Mouse (Mus musculus): Measurements from ENCODE around the gene 4930502E18Rik. TPM values are rescaled to one million over a fixed set of nuclear protein-coding genes. Genes with fewer than 3 reads are reported as not detected.
"Not testable (repeated sequence)": the region's sequence is repeated elsewhere in the genome, so short reads cannot be mapped to it uniquely, and the experiment has no call there.

4930502E18Rik gene
- 1.0 and 1.3 TPM in 2 replicates for polyA plus RNA-seq (2015; fragmentation: Nextera tagmentation; extraction: Ambion mirVana)

DNA sequence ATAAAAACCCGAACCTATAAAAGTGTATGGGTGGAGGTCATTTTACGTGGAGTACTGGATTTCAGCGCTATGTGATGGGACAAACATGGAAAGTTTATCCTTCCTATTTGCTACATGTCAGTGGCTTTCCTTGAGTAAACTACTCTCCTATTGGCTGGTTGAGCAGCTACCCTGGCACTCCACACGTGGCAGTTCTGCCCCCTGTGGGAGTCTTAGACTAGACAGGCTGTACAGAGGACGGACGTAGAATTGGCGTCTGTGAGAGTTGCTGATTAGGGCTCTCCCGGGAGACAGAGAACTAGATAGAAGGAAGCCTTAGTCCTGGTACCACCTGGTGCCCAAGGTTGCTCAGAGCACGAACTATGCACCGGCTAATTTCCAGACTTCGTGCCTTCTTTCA is at the start of gene 4930502E18Rik:
Gene 4930502E18Rik, plus strand, starts transcription at position 231 of the 400 bp plus-strand sequence.
- Histone ChIP-seq H3K27me3 (ENCODE audit: insufficient read depth, low read length) (no peaks in the 10 kb centered on the region), H3K4me2 (replicated peaks; ENCODE audit: low read depth, low read length) (no peak within 1 kb of the TSS), H3K27ac (ENCODE audit: low read length) (no peak within 1 kb of the TSS), H3K9ac (replicated peaks; ENCODE audit: low read length) (no peak within 1 kb of the TSS), H3K4me1 (ENCODE audit: insufficient read depth, low read length) (no peaks in the 10 kb centered on the region), H3K9me3 (ENCODE audit: low read length) (no peaks in the 10 kb centered on the region), H3K4me3 (ENCODE audit: low read length) (no peak within 1 kb of the TSS), H3K36me3 (ENCODE audit: insufficient read depth, low read length) (no peaks in the 10 kb centered on the region)
- WGBS: 83% methylated on average over 11 of the region's 11 CpGs
- ATAC-seq (ENCODE audit: low FRiP score, low TSS enrichment): no peak

DNA sequence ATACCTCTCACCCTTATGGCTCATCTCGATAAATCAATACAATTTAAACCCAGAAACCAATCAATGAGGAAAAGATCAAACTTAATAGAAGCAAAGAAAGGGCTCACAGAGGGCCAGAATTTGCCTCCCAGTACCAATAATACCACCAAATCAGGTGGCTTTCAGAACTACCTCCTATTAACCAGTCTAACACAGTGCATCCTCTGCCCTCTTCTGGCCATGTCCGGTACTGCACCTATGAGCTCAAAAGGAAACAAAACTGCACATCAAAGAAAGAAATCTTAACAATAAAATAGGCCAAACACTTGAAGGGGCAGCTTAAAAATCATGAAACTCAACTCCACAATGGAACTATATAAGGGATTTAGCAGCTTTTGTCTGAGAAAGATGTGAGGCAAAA is 47.7 kb upstream of the 4930502E18Rik start:
- H3K27ac ChIP-seq (ENCODE audit: low read length); ATAC-seq (ENCODE audit: low FRiP score, low TSS enrichment); H3K9me3 ChIP-seq (ENCODE audit: low read length); H3K4me2 ChIP-seq (replicated peaks; ENCODE audit: low read depth, low read length); H3K27me3 ChIP-seq (ENCODE audit: insufficient read depth, low read length); H3K36me3 ChIP-seq (ENCODE audit: insufficient read depth, low read length); H3K4me3 ChIP-seq (ENCODE audit: low read length); H3K9ac ChIP-seq (replicated peaks; ENCODE audit: low read length); H3K4me1 ChIP-seq (ENCODE audit: insufficient read depth, low read length): not testable (repeated sequence)
- 36% methylated on average over 2 of the region's 2 CpGs for WGBS

DNA sequence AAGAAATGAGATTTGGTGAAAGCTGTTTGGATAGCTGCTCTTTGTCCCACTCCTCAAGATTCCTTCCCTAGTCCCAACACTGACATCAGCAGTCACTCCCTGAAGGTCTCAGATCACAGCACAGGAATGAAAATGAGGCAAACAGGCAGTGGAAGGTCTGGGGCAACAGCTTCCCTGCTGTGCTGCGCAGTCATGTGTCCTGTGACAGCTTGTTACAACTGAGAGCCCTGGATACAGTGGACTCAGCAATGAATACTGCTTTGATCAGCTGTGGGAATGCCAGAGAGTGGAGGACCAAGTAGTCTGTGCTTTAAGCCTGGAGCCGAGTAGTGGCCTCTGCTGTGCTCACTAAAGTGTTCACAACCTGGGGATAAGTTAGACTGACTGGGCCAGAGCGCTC is 42.0 kb upstream of the 4930502E18Rik start:
- ATAC-seq (ENCODE audit: low FRiP score, low TSS enrichment): peak; percentile 85
- H3K4me2 ChIP-seq (replicated peaks; ENCODE audit: low read depth, low read length); H3K36me3 ChIP-seq (ENCODE audit: insufficient read depth, low read length); H3K27ac ChIP-seq (ENCODE audit: low read length); H3K4me3 ChIP-seq (ENCODE audit: low read length); H3K9ac ChIP-seq (replicated peaks; ENCODE audit: low read length); H3K9me3 ChIP-seq (ENCODE audit: low read length); H3K4me1 ChIP-seq (ENCODE audit: insufficient read depth, low read length); H3K27me3 ChIP-seq (ENCODE audit: insufficient read depth, low read length): not testable (repeated sequence)
- 69% methylated on average over 2 of the region's 3 CpGs for WGBS

DNA sequence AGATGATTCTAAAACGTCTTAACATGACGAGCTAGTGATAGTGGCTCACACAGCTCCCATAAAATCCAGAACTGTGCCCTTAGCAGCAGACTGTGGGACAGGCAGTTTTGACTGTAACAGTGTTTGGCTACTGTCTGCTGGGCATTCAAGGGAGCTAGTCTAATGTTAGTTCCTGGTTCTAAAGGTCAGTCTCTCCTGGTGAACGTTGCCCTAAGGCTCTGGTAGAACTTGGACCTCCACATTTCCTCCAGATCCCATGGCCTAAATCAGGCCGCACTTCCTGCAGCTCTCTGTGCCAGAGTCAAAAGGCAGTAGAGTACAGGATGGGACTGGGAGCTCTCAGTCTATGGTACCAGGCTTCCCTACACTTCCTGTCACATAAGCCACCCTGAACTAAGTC is 40.0 kb upstream of the 4930502E18Rik start:
- ATAC-seq (ENCODE audit: low FRiP score, low TSS enrichment); H3K9me3 ChIP-seq (ENCODE audit: low read length); H3K4me1 ChIP-seq (ENCODE audit: insufficient read depth, low read length); H3K27me3 ChIP-seq (ENCODE audit: insufficient read depth, low read length); H3K4me3 ChIP-seq (ENCODE audit: low read length); H3K36me3 ChIP-seq (ENCODE audit: insufficient read depth, low read length); H3K4me2 ChIP-seq (replicated peaks; ENCODE audit: low read depth, low read length); H3K9ac ChIP-seq (replicated peaks; ENCODE audit: low read length); H3K27ac ChIP-seq (ENCODE audit: low read length): not testable (repeated sequence)
- WGBS: 73% methylated on average over 2 of the region's 4 CpGs

DNA sequence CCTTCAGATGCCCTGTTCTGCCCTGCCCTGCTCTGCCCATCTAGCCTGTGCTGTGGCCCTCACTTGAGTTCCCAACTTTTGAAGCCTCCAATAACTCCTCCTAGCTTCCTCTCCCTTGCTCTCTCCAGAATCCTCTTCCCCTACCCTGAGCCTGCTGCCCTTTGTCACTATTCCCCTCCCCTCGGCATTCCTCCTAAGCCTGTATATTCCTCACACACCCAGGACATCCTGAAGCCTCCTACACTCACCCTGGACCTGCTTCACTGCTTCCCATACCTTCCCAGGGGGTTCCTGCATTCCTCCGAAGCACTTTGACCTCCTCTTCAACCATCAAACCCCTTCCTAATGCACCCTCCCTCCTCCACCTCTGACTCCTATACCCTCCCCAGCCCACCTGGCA is 32.6 kb upstream of the 4930502E18Rik start:
- H3K4me2 ChIP-seq (replicated peaks; ENCODE audit: low read depth, low read length): no peak overlapping the region
- ATAC-seq (ENCODE audit: low FRiP score, low TSS enrichment): peak; percentile 86
- H3K4me3 ChIP-seq (ENCODE audit: low read length): no peak overlapping the region
- no peaks in the 10 kb centered on the region for H3K27me3 ChIP-seq (ENCODE audit: insufficient read depth, low read length)
- no peaks in the 10 kb centered on the region for H3K9me3 ChIP-seq (ENCODE audit: low read length)
- H3K36me3 ChIP-seq (ENCODE audit: insufficient read depth, low read length): no peaks in the 10 kb centered on the region
- 49% methylated on average over 2 of the region's 2 CpGs for WGBS
- no peak overlapping the region for H3K27ac ChIP-seq (ENCODE audit: low read length)
- no peak overlapping the region for H3K9ac ChIP-seq (replicated peaks; ENCODE audit: low read length)
- H3K4me1 ChIP-seq (ENCODE audit: insufficient read depth, low read length): no peaks in the 10 kb centered on the region

DNA sequence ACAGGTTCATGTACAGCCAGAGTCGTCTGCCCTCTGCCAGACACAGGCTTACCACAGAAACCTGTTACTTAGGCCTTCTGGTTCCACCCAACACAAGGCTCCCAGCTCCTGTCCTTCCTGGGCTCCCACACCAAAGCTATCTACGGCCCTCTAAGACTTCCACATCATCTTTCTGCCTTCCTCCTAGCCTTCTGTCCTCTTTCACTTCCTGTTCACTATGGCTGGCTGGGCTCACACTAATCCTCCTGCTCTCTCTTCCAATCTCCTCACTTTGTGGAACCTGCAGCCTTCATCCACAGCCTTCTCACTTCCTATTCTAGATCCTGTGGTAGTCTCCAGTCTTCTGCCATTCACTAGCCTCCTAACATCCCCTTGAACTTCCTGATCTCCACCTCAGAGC is 31.5 kb upstream of the 4930502E18Rik start:
- no peak overlapping the region for H3K4me2 ChIP-seq (replicated peaks; ENCODE audit: low read depth, low read length)
- H3K9ac ChIP-seq (replicated peaks; ENCODE audit: low read length): no peak overlapping the region
- H3K36me3 ChIP-seq (ENCODE audit: insufficient read depth, low read length): no peaks in the 10 kb centered on the region
- no peaks in the 10 kb centered on the region for H3K9me3 ChIP-seq (ENCODE audit: low read length)
- no peaks in the 10 kb centered on the region for H3K27me3 ChIP-seq (ENCODE audit: insufficient read depth, low read length)
- WGBS: 80% methylated on average over 2 of the region's 2 CpGs
- H3K4me1 ChIP-seq (ENCODE audit: insufficient read depth, low read length): no peaks in the 10 kb centered on the region
- no peak overlapping the region for H3K27ac ChIP-seq (ENCODE audit: low read length)
- ATAC-seq (ENCODE audit: low FRiP score, low TSS enrichment): no peak
- no peak overlapping the region for H3K4me3 ChIP-seq (ENCODE audit: low read length)

DNA sequence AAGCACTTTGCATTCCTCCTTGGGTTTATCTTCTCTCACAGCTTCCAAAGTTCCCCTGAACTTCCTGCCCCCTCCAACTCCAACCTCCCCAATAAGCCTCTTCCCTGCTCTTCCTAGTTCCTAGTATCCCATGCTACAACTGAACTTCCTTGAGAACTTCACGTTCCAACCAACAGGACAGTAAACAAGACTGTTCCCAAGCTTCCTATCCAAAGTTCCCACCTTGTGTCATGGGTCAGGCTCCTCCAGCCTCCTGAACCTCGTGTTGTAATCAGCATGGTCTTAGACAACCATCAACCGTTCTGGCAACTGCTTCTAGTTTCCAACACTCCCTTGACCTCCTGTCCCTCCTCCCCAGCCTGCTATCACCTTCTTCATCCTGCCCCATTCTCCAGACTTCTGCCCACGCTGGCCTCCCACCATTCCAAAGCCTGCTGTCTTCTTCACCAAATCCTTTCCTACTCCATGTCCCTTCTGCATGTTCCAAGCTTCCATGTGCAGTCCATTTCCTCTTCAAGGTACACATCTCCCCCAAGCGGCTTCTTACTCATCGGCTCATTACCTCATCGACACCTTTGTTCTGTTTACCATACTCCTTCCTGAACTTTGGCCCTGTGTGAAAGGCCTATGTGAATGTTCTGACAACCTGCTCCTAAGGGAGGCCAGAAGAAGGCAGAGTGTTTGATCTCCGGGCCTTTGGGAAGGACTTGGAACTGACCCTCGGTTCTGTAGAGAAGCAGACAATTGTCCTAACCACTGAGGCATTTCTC is 30.4 kb upstream of the 4930502E18Rik start:
- ATAC-seq (ENCODE audit: low FRiP score, low TSS enrichment): no peak

DNA sequence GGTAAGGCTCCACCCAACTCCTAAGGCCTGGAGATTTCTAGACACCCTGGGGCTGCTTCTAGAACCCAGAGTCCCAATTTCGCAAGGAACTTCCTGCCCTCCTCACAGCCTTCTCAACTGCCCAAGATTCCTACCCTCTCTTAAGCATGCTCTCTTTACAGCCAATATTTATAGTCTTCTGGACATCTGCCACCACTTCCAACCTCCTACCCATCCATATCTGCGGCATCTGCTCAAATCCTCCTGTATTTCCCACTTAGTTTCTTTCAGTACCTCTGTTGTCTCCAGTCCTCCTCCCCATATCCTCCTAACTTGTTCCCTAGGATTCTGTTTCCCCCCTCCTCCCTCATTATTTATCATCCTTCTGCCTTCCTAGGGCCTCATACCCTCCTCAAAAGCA is 25.4 kb upstream of the 4930502E18Rik start:
- H3K4me3 ChIP-seq (ENCODE audit: low read length): no peak overlapping the region
- 88% methylated on average over 2 of the region's 2 CpGs for WGBS
- ATAC-seq (ENCODE audit: low FRiP score, low TSS enrichment): no peak

More for the DNA sequence above, 30.4 kb upstream of the 4930502E18Rik start:
- H3K27ac ChIP-seq (ENCODE audit: low read length): no peak overlapping the region
- no peaks in the 10 kb centered on the region for H3K4me1 ChIP-seq (ENCODE audit: insufficient read depth, low read length)
- no peak overlapping the region for H3K9ac ChIP-seq (replicated peaks; ENCODE audit: low read length)
- H3K9me3 ChIP-seq (ENCODE audit: low read length): no peaks in the 10 kb centered on the region
- WGBS: 75% methylated on average over 9 of the region's 9 CpGs
- H3K27me3 ChIP-seq (ENCODE audit: insufficient read depth, low read length): no peaks in the 10 kb centered on the region
- H3K4me2 ChIP-seq (replicated peaks; ENCODE audit: low read depth, low read length): no peak overlapping the region
- H3K4me3 ChIP-seq (ENCODE audit: low read length): no peak overlapping the region
- H3K36me3 ChIP-seq (ENCODE audit: insufficient read depth, low read length): no peaks in the 10 kb centered on the region

DNA sequence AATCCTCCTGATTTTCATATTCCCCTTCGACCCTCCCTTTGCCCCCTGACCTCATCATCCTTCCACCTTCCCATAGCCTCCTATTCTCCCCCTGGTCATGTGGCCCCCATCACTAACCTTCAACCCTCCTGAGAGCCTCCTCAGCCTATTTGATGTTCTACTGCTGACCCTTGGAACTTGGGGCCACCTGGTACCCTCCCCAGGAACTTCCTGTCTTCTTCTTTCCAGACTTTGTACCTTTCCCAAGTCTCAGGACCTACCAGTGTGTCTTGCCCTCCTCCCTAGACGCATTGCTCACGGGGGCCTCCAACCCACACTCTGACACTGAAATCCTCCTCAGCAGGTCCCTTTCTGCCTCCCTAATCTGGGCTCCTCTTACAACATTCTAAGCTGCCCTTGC is 22.0 kb upstream of the 4930502E18Rik start:
- no peaks in the 10 kb centered on the region for H3K27me3 ChIP-seq (ENCODE audit: insufficient read depth, low read length)
- no peak overlapping the region for H3K4me3 ChIP-seq (ENCODE audit: low read length)
- H3K9me3 ChIP-seq (ENCODE audit: low read length): no peaks in the 10 kb centered on the region
- 69% methylated on average over 3 of the region's 3 CpGs for WGBS
- no peak overlapping the region for H3K9ac ChIP-seq (replicated peaks; ENCODE audit: low read length)
- H3K4me2 ChIP-seq (replicated peaks; ENCODE audit: low read depth, low read length): no peak overlapping the region
- H3K36me3 ChIP-seq (ENCODE audit: insufficient read depth, low read length): no peaks in the 10 kb centered on the region
- ATAC-seq (ENCODE audit: low FRiP score, low TSS enrichment): no peak
- no peaks in the 10 kb centered on the region for H3K4me1 ChIP-seq (ENCODE audit: insufficient read depth, low read length)
- no peak overlapping the region for H3K27ac ChIP-seq (ENCODE audit: low read length)

More for the DNA sequence above, 25.4 kb upstream of the 4930502E18Rik start:
- no peak overlapping the region for H3K9ac ChIP-seq (replicated peaks; ENCODE audit: low read length)
- H3K4me2 ChIP-seq (replicated peaks; ENCODE audit: low read depth, low read length): no peak overlapping the region
- no peaks in the 10 kb centered on the region for H3K4me1 ChIP-seq (ENCODE audit: insufficient read depth, low read length)
- no peak overlapping the region for H3K27ac ChIP-seq (ENCODE audit: low read length)
- H3K36me3 ChIP-seq (ENCODE audit: insufficient read depth, low read length): no peaks in the 10 kb centered on the region
- no peaks in the 10 kb centered on the region for H3K27me3 ChIP-seq (ENCODE audit: insufficient read depth, low read length)
- no peaks in the 10 kb centered on the region for H3K9me3 ChIP-seq (ENCODE audit: low read length)

DNA sequence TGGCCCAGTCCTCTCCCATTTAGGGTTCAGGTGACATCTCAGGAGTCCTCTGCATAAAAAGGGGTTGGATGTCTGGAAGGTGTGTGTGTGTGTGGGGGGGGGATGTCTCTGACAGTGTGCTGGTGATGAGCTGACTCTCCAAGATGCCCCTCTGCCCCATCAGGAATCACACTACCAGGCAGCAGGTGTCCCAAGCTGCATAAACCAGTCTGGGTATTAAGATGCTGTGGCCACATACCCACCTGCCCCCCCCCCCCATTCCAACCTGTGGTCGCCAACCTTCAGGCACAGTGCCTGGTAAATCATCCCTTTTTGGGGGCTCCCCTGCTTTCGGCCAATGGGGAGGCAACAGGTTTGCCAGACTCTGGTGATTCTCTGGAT is 8.7 kb upstream of the 4930502E18Rik start:
- no peaks in the 10 kb centered on the region for H3K4me1 ChIP-seq (ENCODE audit: insufficient read depth, low read length)
- WGBS: 42% methylated on average over 2 of the region's 2 CpGs
- H3K9ac ChIP-seq (replicated peaks; ENCODE audit: low read length): no peak overlapping the region
- peak overlapping the region; percentile 54 for H3K4me2 ChIP-seq (replicated peaks; ENCODE audit: low read depth, low read length)
- no peaks in the 10 kb centered on the region for H3K27me3 ChIP-seq (ENCODE audit: insufficient read depth, low read length)
- no peaks in the 10 kb centered on the region for H3K9me3 ChIP-seq (ENCODE audit: low read length)
- no peak; the same call in 1 of the 2 replicates for ATAC-seq (ENCODE audit: low FRiP score, low TSS enrichment)
- no peak overlapping the region for H3K27ac ChIP-seq (ENCODE audit: low read length)
- no peak overlapping the region; the same call in 1 of the 2 replicates for H3K4me3 ChIP-seq (ENCODE audit: low read length)
- H3K36me3 ChIP-seq (ENCODE audit: insufficient read depth, low read length): no peaks in the 10 kb centered on the region

Measured in kidney, embryonic 16.5 days (tissue).